9 mouse cellular contexts compared by ENCODE assay signal in the genomic region with DNA sequence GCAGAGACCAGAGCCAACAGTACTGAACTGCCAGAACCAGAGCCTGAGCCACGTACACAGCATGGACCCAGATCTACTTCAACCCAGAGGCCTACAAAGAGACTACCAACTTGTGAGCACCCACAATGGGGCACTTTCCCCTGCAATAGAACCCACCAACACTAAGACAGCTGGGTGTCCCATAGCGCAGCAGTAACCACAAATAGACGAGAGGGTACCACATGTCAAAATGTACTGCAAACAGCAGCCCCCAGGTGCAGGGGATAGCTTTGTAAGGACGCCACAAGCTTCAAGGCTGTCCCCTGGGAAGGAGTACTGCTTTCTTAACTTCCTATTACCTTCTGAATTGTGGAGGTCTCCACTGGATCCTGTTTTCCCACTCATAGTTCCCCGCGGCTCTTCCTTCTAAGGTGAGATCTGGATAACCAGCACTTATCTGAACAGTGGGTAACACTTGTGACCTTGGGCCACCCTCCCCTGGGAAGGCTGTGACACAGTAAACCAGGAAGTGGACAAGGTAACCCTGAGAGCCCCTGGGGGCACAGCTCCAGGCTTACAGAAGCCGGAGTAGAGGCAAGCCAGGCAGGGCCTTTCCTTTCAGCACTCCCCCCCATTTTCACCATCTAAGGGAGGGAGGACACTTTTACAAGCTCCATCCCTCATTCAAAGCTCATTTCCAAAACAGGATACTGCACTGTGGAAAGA. TPM values are rescaled to one million over a fixed set of nuclear protein-coding genes. Genes with fewer than 3 reads are reported as not detected.
DNase-seq lines count a peak whose midpoint lies in the region; ATAC-seq and TF ChIP-seq lines count a peak whose summit lies in the region.
"Had no signal": no experiment of that assay in that cellular context is flagged by ENCODE, and none has a peak within 500 bp of the region (broad histone marks: within the 10 kb centered on the region; RNA-seq: fewer than 3 reads in every experiment).

No protein-coding gene starts in this region.

- H3K9me3 ChIP-seq in limb, embryonic 12.5 days = no peaks in the 10 kb centered on the region
- H3K9me3 ChIP-seq in stomach, embryonic 16.5 days (replicated peaks; ENCODE audit: control insufficient read depth, low read length) = no peaks in the 10 kb centered on the region

- TF ChIP-seq POLR2A in embryonic fibroblast, embryonic 13.5 days (IDR thresholded peaks at IDR 0.05; ENCODE audit: low read depth, low read length) = no peak

- DNase-seq in layer of hippocampus, adult 2 months (ENCODE audit: low spot score in 2 of 2) = no peak
- no peak for DNase-seq in layer of hippocampus, adult 18-20 months (ENCODE audit: low spot score in 2 of 2)
- DNase-seq in left cerebral cortex, adult 18-20 months (ENCODE audit: low spot score in 2 of 2) = no peak
- no peak for DNase-seq in lung, adult 18-20 months
- no peak for DNase-seq in cerebellum, adult 9-10 months

- WGBS in limb, embryonic 12.5 days = 63% methylated on average over 7 of the region's 7 CpGs
- WGBS in stomach, embryonic 16.5 days = 47% methylated on average over 7 of the region's 7 CpGs

- no peak for ATAC-seq in limb, embryonic 12.5 days (ENCODE audit: insufficient number of reproducible peaks, insufficient read depth, low FRiP score, low TSS enrichment, low read depth)
- ATAC-seq in stomach, embryonic 16.5 days (ENCODE audit: insufficient read depth, low FRiP score) = no peak

- H3K4me1 ChIP-seq in embryonic fibroblast, embryonic 13.5 days (ENCODE audit: control insufficient read depth, insufficient read depth, low read length) = no peaks in the 10 kb centered on the region; the same call in 1 of the 2 replicates
- H3K4me1 ChIP-seq in limb, embryonic 12.5 days (replicated peaks) = peaks cover 64% of the 10 kb centered on the region
- peaks cover 46% of the 10 kb centered on the region for H3K4me1 ChIP-seq in stomach, embryonic 16.5 days (ENCODE audit: control insufficient read depth, insufficient read depth, low read length)

- no peak for TF ChIP-seq CTCF in layer of hippocampus, adult 2 months (conservative IDR thresholded peaks at IDR 0.05)
- TF ChIP-seq CTCF in embryonic fibroblast, embryonic 13.5 days (IDR thresholded peaks at IDR 0.05; ENCODE audit: borderline replicate concordance, insufficient read depth, low read length) = no peak

- H3K4me2 ChIP-seq in limb, embryonic 12.5 days = peak overlapping the region; percentile 98
- peak overlapping the region; percentile 62 for H3K4me2 ChIP-seq in stomach, embryonic 16.5 days (ENCODE audit: low read depth, low read length)

- peak overlapping the region; percentile 98; the same call in 1 of the 2 replicates for H3K9ac ChIP-seq in limb, embryonic 12.5 days (replicated peaks)
- H3K9ac ChIP-seq in stomach, embryonic 16.5 days (ENCODE audit: low read length) = no peak overlapping the region; the same call in 1 of the 2 replicates

- no peak overlapping the region for H3K27ac ChIP-seq in layer of hippocampus, adult 2 months
- H3K27ac ChIP-seq in embryonic fibroblast, embryonic 13.5 days (ENCODE audit: insufficient read depth, low read length) = no peak overlapping the region
- no peak overlapping the region for H3K27ac ChIP-seq in limb, embryonic 12.5 days
- no peak overlapping the region for H3K27ac ChIP-seq in stomach, embryonic 16.5 days (ENCODE audit: low read length)
- H3K27ac ChIP-seq: macrophage had no signal

- no peaks in the 10 kb centered on the region for H3K27me3 ChIP-seq in limb, embryonic 12.5 days
- H3K27me3 ChIP-seq in stomach, embryonic 16.5 days (ENCODE audit: control insufficient read depth, insufficient read depth, low read length) = no peaks in the 10 kb centered on the region

- H3K4me3 ChIP-seq in layer of hippocampus, adult 2 months = peak overlapping the region; percentile 66; the same call in 1 of the 2 replicates
- 0 out of 2 replicates have a peak overlapping the region, but pooled peaks have one; percentile 94 for H3K4me3 ChIP-seq in embryonic fibroblast, embryonic 13.5 days (ENCODE audit: insufficient read depth, low read length)
- H3K4me3 ChIP-seq in limb, embryonic 12.5 days (replicated peaks) = peak overlapping the region; percentile 99
- peak overlapping the region; percentile 97 for H3K4me3 ChIP-seq in stomach, embryonic 16.5 days (replicated peaks; ENCODE audit: low read length)

- peaks cover 42% of the 10 kb centered on the region for H3K36me3 ChIP-seq in limb, embryonic 12.5 days
- H3K36me3 ChIP-seq in stomach, embryonic 16.5 days (ENCODE audit: control insufficient read depth, insufficient read depth, low read length) = no peaks in the 10 kb centered on the region

RNA-seq across cellular contexts. Expression of gene Brd3os, which starts 31.1 kb away (rescaled TPM):
- 10 to 100 TPM; 23.6 to 24.5 TPM for total RNA-seq in layer of hippocampus, adult 2 months (2021)
- 10 to 100 TPM; 21.6 to 24.3 TPM for total RNA-seq in layer of hippocampus, adult 18-20 months (2021)
- polyA plus RNA-seq in embryonic fibroblast, embryonic 13.5 days (2011; ENCODE audit: insufficient read length, low read depth, missing spikeins) = 9.0 and 10.0 TPM in 2 replicates
- polyA plus RNA-seq in limb, embryonic 12.5 days (2016; fragmentation: Nextera tagmentation; extraction: Ambion mirVana) = 10.7 and 11.5 TPM in 2 replicates
- 7.6 and 7.7 TPM in 2 replicates for polyA plus RNA-seq in stomach, embryonic 16.5 days (2015; fragmentation: Nextera tagmentation; extraction: Ambion mirVana)
- total RNA-seq in left cerebral cortex, adult 18-20 months (2021) = 10 to 100 TPM; 27.8 to 28.3 TPM

RNA-seq across cellular contexts. Expression of gene Brd3, which starts 34.2 kb away (rescaled TPM):
- 10 to 100 TPM; 43.6 to 51.8 TPM for total RNA-seq in layer of hippocampus, adult 2 months (2021)
- 10 to 100 TPM; 49.0 to 53.0 TPM for total RNA-seq in layer of hippocampus, adult 18-20 months (2021)
- polyA plus RNA-seq in embryonic fibroblast, embryonic 13.5 days (2011; ENCODE audit: insufficient read length, low read depth, missing spikeins) = 38.7 and 41.4 TPM in 2 replicates
- polyA plus RNA-seq in limb, embryonic 12.5 days (2016; fragmentation: Nextera tagmentation; extraction: Ambion mirVana) = 128 and 152 TPM in 2 replicates
- 79.3 and 85.4 TPM in 2 replicates for polyA plus RNA-seq in stomach, embryonic 16.5 days (2015; fragmentation: Nextera tagmentation; extraction: Ambion mirVana)
- total RNA-seq in left cerebral cortex, adult 18-20 months (2021) = 10 to 100 TPM; 53.2 to 53.5 TPM

RNA-seq across cellular contexts. Expression of gene Wdr5, which starts 41.7 kb away (rescaled TPM):
- total RNA-seq in layer of hippocampus, adult 2 months (2021) = 10 to 100 TPM; 24.8 to 28.9 TPM
- 10 to 100 TPM; 26.7 to 28.0 TPM for total RNA-seq in layer of hippocampus, adult 18-20 months (2021)
- 36.5 and 39.9 TPM in 2 replicates for polyA plus RNA-seq in embryonic fibroblast, embryonic 13.5 days (2011; ENCODE audit: insufficient read length, low read depth, missing spikeins)
- polyA plus RNA-seq in limb, embryonic 12.5 days (2016; fragmentation: Nextera tagmentation; extraction: Ambion mirVana) = 72.1 and 73.5 TPM in 2 replicates
- polyA plus RNA-seq in stomach, embryonic 16.5 days (2015; fragmentation: Nextera tagmentation; extraction: Ambion mirVana) = 45.6 TPM in 2 replicates
- total RNA-seq in left cerebral cortex, adult 18-20 months (2021) = 10 to 100 TPM; 24.4 to 25.2 TPM

RNA-seq across cellular contexts. Expression of gene Vav2, which starts 46.4 kb away (rescaled TPM):
- 10 to 100 TPM; 10.9 to 11.0 TPM for total RNA-seq in layer of hippocampus, adult 2 months (2021)
- total RNA-seq in layer of hippocampus, adult 18-20 months (2021) = 1 to 10 TPM; 7.8 to 9.2 TPM
- 8.4 and 8.6 TPM in 2 replicates for polyA plus RNA-seq in embryonic fibroblast, embryonic 13.5 days (2011; ENCODE audit: insufficient read length, low read depth, missing spikeins)
- polyA plus RNA-seq in limb, embryonic 12.5 days (2016; fragmentation: Nextera tagmentation; extraction: Ambion mirVana) = 8.0 and 8.5 TPM in 2 replicates
- polyA plus RNA-seq in stomach, embryonic 16.5 days (2015; fragmentation: Nextera tagmentation; extraction: Ambion mirVana) = 6.5 and 6.8 TPM in 2 replicates
- total RNA-seq in left cerebral cortex, adult 18-20 months (2021) = 1 to 10 TPM; 7.9 to 9.8 TPM
